Mouse (Mus musculus) intestine, embryonic 16.5 days (tissue): ENCODE measurements around the gene 5730455P16Rik. TPM values are rescaled to one million over a fixed set of nuclear protein-coding genes. Genes with fewer than 3 reads are reported as not detected.

Source experiments
- ATAC-seq: fragments of 200-750 bp; cut with Nextera tagmentation; 2 replicates; pipeline ENCODE4 v1.8.0; 2017; ENCODE audit warnings: moderate TSS enrichment, moderate library complexity
- H3K27ac ChIP-seq: fragments of 300-500 bp; sonication (generic); 2 replicates; pipeline ENCODE4 v1.5.1; 2014; ENCODE audit warnings: mild to moderate bottlenecking, low read length
- H3K27me3 ChIP-seq: fragments of 300-500 bp; sonication (generic); replicated peaks from 2 replicates; pipeline ENCODE4 v1.6.1; 2014; ENCODE audit warnings: low read length, control low read depth, mixed read lengths; ENCODE audit not compliant: control insufficient read depth, insufficient read depth
- H3K36me3 ChIP-seq: fragments of 300-500 bp; sonication (generic); 2 replicates; pipeline ENCODE4 v1.6.1; 2014; ENCODE audit warnings: low read length, control low read depth; ENCODE audit not compliant: control insufficient read depth, insufficient read depth
- H3K4me1 ChIP-seq: fragments of 300-500 bp; sonication (generic); 2 replicates; pipeline ENCODE4 v1.6.1; 2014; ENCODE audit warnings: low read length, control low read depth, mixed read lengths; ENCODE audit not compliant: control insufficient read depth, insufficient read depth
- H3K4me2 ChIP-seq: fragments of 300-500 bp; sonication (generic); 2 replicates; pipeline ENCODE4 v1.6.1; 2014; ENCODE audit warnings: low read depth, low read length, control low read depth
- H3K4me3 ChIP-seq: fragments of 300-500 bp; sonication (generic); 2 replicates; pipeline ENCODE4 v1.5.1; 2014; ENCODE audit warnings: mild to moderate bottlenecking, low read length
- H3K9ac ChIP-seq: fragments of 300-500 bp; sonication (generic); 2 replicates; pipeline ENCODE4 v1.6.1; 2014; ENCODE audit warnings: low read depth, low read length
- H3K9me3 ChIP-seq: fragments of 300-500 bp; sonication (generic); 2 replicates; pipeline ENCODE4 v1.6.1; 2016; ENCODE audit warnings: low read length, control low read depth; ENCODE audit not compliant: control insufficient read depth
- WGBS: fragments of 180-500 bp; shearing (Covaris S2); extraction: QIAGEN DNeasy Blood & Tissue Kit; methylation state at CpG from one replicate; pipeline ENCODE4 v1.1.7; 2014; 5-methylcytosine and 5-hydroxymethylcytosine counted together
- polyA plus RNA-seq: library from polyadenylated mRNA; unstranded; fragments of >200 nt; fragmentation: Nextera tagmentation; extraction: Ambion mirVana; gene quantifications from 2 replicates; pipeline ENCODE4 v1.2.1, GENCODE M21; 2015

Gene 5730455P16Rik
- polyA plus RNA-seq, 1 experiment from 2014 or later, result 14.9 TPM

GRCm38 (mm10) chr11:80342482-80342881 is 35.4 kb downstream of the 5730455P16Rik start:
- H3K27ac ChIP-seq, result no peak overlapping the region
- H3K4me1 ChIP-seq, result no peaks in the 10 kb centered on the region
- no peaks in the 10 kb centered on the region for H3K9me3 ChIP-seq
- no peak overlapping the region for H3K9ac ChIP-seq
- no peak for ATAC-seq
- WGBS, result 21% methylated on average over 2 of the region's 2 CpGs
- H3K36me3 ChIP-seq, result no peaks in the 10 kb centered on the region
- no peak overlapping the region for H3K4me2 ChIP-seq
- H3K4me3 ChIP-seq, result no peak overlapping the region
- no peaks in the 10 kb centered on the region for H3K27me3 ChIP-seq

DNA sequence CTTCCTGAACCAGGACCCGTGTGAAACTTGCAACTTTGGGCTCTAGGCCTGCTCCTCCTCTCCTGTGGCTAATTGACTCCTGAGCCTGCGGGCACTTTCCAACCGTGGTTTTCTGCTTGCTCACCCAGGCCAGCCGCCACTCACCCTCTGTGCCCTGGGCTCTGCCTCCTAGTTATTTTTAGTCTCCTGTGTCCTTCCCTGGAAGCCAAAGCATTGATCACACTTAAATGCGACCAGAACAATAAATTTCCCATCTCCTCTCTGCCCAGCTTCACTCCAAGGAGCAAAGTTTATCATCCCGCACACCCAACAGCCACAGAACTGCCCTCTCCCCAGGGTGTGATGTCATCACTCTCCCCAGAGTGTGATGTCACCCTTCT is 41.5 kb downstream of the 5730455P16Rik start:
- Histone ChIP-seq H3K4me2 (no peak overlapping the region), H3K27ac (no peak overlapping the region), H3K27me3 (no peaks in the 10 kb centered on the region), H3K9me3 (no peaks in the 10 kb centered on the region), H3K4me1 (no peaks in the 10 kb centered on the region), H3K4me3 (no peak overlapping the region), H3K9ac (no peak overlapping the region), H3K36me3 (no peaks in the 10 kb centered on the region)
- WGBS, result 21% methylated on average over 6 of the region's 6 CpGs
- ATAC-seq, result no peak

DNA sequence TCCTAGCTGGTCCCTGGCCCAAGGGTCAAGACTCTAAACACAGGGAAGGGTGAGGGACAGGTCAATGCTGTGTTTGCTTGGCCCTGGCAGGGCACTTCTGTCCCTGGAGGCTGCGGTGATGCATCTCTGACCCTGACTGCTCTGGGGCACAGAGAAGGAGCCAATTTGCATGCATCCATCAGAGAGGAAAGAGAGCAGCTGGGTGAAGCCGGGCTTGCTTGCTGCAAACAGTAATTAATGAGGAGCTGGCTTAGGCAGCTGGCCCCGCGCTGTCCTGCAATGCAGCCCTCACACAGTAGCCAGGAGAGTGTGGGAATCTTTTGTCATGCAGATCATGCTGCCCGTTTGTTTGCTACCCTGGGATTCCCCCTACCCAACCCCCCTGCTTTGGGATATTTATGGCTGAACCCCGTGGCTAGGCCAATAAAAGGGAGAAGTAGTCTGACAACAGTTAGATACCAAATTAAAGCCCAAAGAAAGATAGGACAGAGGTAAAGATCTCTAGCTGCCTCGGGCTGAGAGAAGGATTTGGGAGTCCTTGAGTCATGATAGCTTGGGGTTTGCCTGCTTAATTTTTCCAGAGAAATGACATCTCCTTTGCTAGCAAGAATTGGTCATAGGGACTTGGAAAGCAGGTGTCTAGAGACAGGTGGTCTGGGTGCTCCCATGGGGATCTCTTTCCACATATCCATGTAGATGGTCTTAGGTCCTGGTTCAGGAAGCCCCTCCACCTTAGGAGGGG is 42.1 kb downstream of the 5730455P16Rik start:
- Histone ChIP-seq H3K36me3 (no peaks in the 10 kb centered on the region), H3K4me1 (no peaks in the 10 kb centered on the region), H3K9me3 (no peaks in the 10 kb centered on the region), H3K27me3 (no peaks in the 10 kb centered on the region), H3K4me2 (no peak overlapping the region), H3K4me3 (no peak overlapping the region), H3K27ac (no peak overlapping the region), H3K9ac (no peak overlapping the region)
- ATAC-seq, result no peak
- WGBS, result 1% methylated on average over 7 of the region's 7 CpGs

DNA sequence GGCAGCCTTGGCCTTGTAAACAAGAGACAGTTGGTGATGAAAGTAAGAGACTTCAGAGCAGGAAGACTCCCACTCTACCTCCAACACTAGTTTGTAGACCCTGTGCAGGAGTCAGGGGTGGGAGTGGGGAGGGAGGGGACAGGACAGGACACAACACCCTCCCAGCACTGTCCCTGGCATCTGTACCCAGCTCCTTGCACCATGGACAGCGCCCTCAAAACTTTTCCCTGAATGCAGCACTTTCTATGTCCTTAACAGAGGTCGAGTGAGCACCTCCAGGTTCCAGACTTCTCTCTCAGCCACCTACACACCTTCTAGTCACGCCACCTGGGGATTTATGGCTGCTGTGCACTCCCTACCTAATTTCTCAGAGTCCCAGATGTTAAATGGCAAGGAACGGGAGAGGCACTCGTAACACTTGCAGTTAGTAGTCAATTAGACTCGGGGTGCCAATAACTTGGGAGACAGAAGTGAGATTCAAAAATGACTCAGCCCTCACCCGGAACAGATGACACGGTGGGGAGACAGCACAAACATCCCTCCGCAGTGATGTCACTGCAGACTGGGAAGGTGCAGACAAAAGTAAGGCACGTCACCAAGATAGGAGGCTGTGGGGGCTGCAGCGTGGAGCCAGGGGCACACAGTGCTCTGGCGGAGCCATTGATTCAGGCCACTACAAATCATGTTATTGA is 45.0 kb downstream of the 5730455P16Rik start:
- no peak for ATAC-seq
- WGBS, result 55% methylated on average over 12 of the region's 12 CpGs
- no peaks in the 10 kb centered on the region for H3K36me3 ChIP-seq

GRCm38 (mm10) chr11:80324636-80325035 is 53.2 kb downstream of the 5730455P16Rik start:
- Histone ChIP-seq H3K4me3 (no peak overlapping the region), H3K9ac (no peak overlapping the region), H3K27ac (no peak overlapping the region), H3K36me3 (no peaks in the 10 kb centered on the region), H3K9me3 (no peaks in the 10 kb centered on the region), H3K27me3 (no peaks in the 10 kb centered on the region), H3K4me2 (no peak overlapping the region), H3K4me1 (no peaks in the 10 kb centered on the region)
- WGBS, result 75% methylated on average over 6 of the region's 6 CpGs
- ATAC-seq, result no peak

More for the DNA sequence above, 45.0 kb downstream of the 5730455P16Rik start:
- H3K4me3 ChIP-seq, result no peak overlapping the region
- no peak overlapping the region for H3K9ac ChIP-seq
- H3K4me1 ChIP-seq, result no peaks in the 10 kb centered on the region
- no peak overlapping the region for H3K4me2 ChIP-seq
- no peaks in the 10 kb centered on the region for H3K9me3 ChIP-seq
- H3K27ac ChIP-seq, result no peak overlapping the region
- no peaks in the 10 kb centered on the region for H3K27me3 ChIP-seq

GRCm38 (mm10) chr11:80323255-80323654 is 54.6 kb downstream of the 5730455P16Rik start:
- H3K4me2 ChIP-seq, result no peak overlapping the region
- H3K4me3 ChIP-seq, result no peak overlapping the region
- ATAC-seq, result no peak
- no peaks in the 10 kb centered on the region for H3K36me3 ChIP-seq
- no peak overlapping the region for H3K9ac ChIP-seq
- H3K27ac ChIP-seq, result no peak overlapping the region
- H3K9me3 ChIP-seq, result no peaks in the 10 kb centered on the region
- H3K27me3 ChIP-seq, result no peaks in the 10 kb centered on the region
- 51% methylated on average over 13 of the region's 13 CpGs for WGBS
- H3K4me1 ChIP-seq, result no peaks in the 10 kb centered on the region

DNA sequence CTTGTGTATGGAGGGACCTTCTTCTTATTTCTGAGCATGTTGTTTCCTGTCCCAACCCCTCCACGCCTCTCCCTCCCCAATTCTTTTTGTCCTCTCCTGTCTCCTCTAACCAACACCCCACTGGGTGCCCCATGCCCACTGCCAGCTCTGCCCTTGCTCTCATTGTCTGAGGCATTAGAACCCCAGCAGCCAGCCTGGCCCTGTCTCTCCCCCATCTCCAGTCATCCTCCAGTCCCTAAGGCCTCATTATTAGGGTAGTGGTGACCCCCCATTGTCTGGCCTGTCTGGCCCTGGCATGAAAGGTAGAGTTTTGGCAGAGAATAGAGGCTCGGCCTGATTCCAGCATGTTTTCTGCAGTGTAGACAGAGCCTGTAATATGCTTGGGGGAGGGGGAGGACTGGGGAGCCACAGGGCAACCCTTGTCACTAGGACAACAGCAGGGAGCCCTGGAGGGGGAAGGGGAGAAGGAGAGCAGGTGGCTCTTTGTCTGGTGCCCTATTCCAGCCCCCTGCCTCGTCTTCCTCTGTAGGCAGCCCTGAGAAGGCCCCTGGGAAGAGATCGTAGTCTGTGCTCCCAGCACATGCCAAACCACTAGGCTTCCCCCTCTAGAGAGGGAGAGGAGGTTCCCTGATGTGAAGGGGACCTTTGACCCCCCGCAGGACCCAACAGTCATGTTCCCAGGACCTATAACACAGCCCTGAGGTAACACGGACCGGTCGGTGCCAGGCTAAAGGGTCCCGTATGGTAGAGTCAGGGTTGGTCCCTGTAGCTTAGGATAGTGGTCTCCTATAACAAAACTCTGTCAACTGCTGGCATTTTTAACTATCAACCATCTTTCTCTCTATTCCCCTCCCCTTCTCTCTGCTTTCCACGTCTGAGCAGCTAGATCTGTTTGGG is 61.8 kb downstream of the 5730455P16Rik start:
- ATAC-seq, result 0 out of 2 replicates have a peak, but pooled peaks have one; percentile 38
- WGBS, result 66% methylated on average over 10 of the region's 10 CpGs
- H3K36me3 ChIP-seq, result no peaks in the 10 kb centered on the region
- no peak overlapping the region for H3K9ac ChIP-seq
- H3K27me3 ChIP-seq, result no peaks in the 10 kb centered on the region
- H3K4me2 ChIP-seq, result no peak overlapping the region
- no peaks in the 10 kb centered on the region for H3K4me1 ChIP-seq
- no peak overlapping the region for H3K27ac ChIP-seq
- H3K4me3 ChIP-seq, result no peak overlapping the region
- no peaks in the 10 kb centered on the region for H3K9me3 ChIP-seq

GRCm38 (mm10) chr11:80313944-80314343 is 63.9 kb downstream of the 5730455P16Rik start:
- Histone ChIP-seq H3K36me3 (no peaks in the 10 kb centered on the region), H3K9ac (no peak overlapping the region), H3K4me2 (no peak overlapping the region), H3K4me1 (no peaks in the 10 kb centered on the region), H3K27me3 (no peaks in the 10 kb centered on the region), H3K4me3 (no peak overlapping the region), H3K27ac (no peak overlapping the region), H3K9me3 (no peaks in the 10 kb centered on the region)
- 79% methylated on average over 4 of the region's 4 CpGs for WGBS
- ATAC-seq, result no peak

DNA sequence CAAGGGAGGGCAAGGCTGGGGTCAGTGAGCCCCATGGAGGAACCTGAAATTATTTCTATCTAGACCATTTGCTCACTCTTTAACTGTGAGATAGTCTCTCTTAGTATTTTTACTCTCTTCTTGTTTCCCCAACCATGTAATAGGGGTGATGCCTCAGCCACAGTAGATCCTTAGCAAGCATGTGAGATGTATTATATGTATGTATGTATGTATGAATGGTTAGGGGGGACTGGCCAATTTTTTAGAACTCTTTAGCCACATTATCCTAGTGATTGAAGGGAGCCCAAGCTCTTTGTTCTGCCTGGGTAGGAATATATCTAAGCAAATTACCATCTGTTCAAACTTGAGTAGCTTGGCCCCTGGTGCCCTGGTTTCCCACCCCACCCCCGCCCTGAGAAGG is 64.4 kb downstream of the 5730455P16Rik start:
- no peak for ATAC-seq
- Histone ChIP-seq H3K4me2 (no peak overlapping the region), H3K36me3 (no peaks in the 10 kb centered on the region), H3K4me3 (no peak overlapping the region), H3K9ac (no peak overlapping the region), H3K4me1 (no peaks in the 10 kb centered on the region), H3K9me3 (no peaks in the 10 kb centered on the region), H3K27me3 (no peaks in the 10 kb centered on the region), H3K27ac (no peak overlapping the region)
- 69% methylated on average over 1 of the region's 1 CpGs for WGBS
